Mouse (Mus musculus) forebrain, embryonic 10.5 days (tissue): ENCODE results near the gene Atg4c. TPM values are rescaled to one million over a fixed set of nuclear protein-coding genes. Genes with fewer than 3 reads are reported as not detected.

Experiments used
- DNase-seq: peaks from one replicate; pipeline ENCODE4 v3.0.0-alpha.2; 2017; ENCODE audit warnings: low spot score; ENCODE audit errors: extremely low spot score
- H3K27ac ChIP-seq: fragments of 300-500 bp; sonication (generic); 2 replicates; pipeline ENCODE4 v1.5.1; 2016; ENCODE audit warnings: mild to moderate bottlenecking
- H3K27me3 ChIP-seq: fragments of 300-500 bp; sonication (generic); 2 replicates; pipeline ENCODE4 v1.6.1; 2016; ENCODE audit warnings: mild to moderate bottlenecking; ENCODE audit not compliant: poor library complexity, severe bottlenecking
- H3K36me3 ChIP-seq: fragments of 300-500 bp; sonication (generic); replicated peaks from 2 replicates; pipeline ENCODE4 v1.6.1; 2016; ENCODE audit warnings: mild to moderate bottlenecking, moderate library complexity
- H3K4me1 ChIP-seq: fragments of 300-500 bp; sonication (generic); 2 replicates; pipeline ENCODE4 v1.6.1; 2016
- H3K4me3 ChIP-seq: fragments of 300-500 bp; sonication (generic); 2 replicates; pipeline ENCODE4 v1.5.1; 2016; ENCODE audit warnings: mild to moderate bottlenecking, moderate library complexity
- H3K9me3 ChIP-seq: fragments of 300-500 bp; sonication (generic); 2 replicates; pipeline ENCODE4 v1.6.1; 2016; ENCODE audit warnings: mild to moderate bottlenecking, moderate library complexity
- WGBS: fragments of 180-500 bp; shearing (Covaris S2); methylation state at CpG from one replicate; pipeline ENCODE4 v1.1.7; 2016; 5-methylcytosine and 5-hydroxymethylcytosine counted together
- polyA plus RNA-seq: library from polyadenylated mRNA; unstranded; fragments of >200 nt; fragmentation: Nextera tagmentation; extraction: Ambion mirVana; gene quantifications from 2 replicates; pipeline ENCODE4 v1.2.1, GENCODE M21; 2016

Gene Atg4c
- polyA plus RNA-seq, 1 experiment from 2014 or later: 12.6 TPM

- H3K36me3 ChIP-seq: no peaks in the 10 kb centered on the region
- 83% methylated on average over 7 of the region's 7 CpGs for WGBS
- H3K27ac ChIP-seq: no peak overlapping the region
- no peak overlapping the region for H3K4me3 ChIP-seq
- H3K9me3 ChIP-seq: no peaks in the 10 kb centered on the region
- no peak for DNase-seq
- no peaks in the 10 kb centered on the region for H3K4me1 ChIP-seq
- H3K27me3 ChIP-seq: no peaks in the 10 kb centered on the region
These were observed 88.0 kb downstream of the Atg4c start for GRCm38 (mm10) chr4:99281711-99282110.

DNA sequence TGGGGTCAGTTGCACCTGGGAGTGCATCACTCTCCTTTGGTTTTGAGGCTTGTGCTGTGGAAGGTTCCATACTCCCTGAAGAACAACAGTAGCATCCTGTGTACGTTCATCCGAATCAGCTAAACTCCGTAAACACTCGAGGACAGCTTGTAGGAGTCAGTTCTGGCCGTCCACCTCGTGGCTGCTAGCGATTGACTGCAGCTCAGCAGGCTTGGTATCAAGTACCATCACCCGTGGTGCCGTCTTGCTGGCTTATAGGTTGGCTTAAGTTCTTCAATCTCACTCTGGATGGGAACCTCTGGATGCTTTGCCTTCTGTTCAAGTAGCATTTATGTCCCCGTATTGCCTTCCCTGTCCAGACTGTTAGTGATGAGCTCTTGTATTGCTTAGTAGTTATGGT is 95.6 kb downstream of the Atg4c start:
- DNase-seq: no peak
- Histone ChIP-seq H3K27ac (no peak overlapping the region), H3K36me3 (no peaks in the 10 kb centered on the region), H3K9me3 (no peaks in the 10 kb centered on the region), H3K4me1 (peaks cover 16% of the 10 kb centered on the region), H3K4me3 (no peak overlapping the region), H3K27me3 (0 out of 2 replicates have a peak, but pooled peaks cover 5% of the 10 kb centered on the region)
- 91% methylated on average over 10 of the region's 10 CpGs for WGBS

- Histone ChIP-seq H3K27me3 (no peaks in the 10 kb centered on the region), H3K4me1 (peaks cover 23% of the 10 kb centered on the region), H3K4me3 (no peak overlapping the region), H3K36me3 (no peaks in the 10 kb centered on the region), H3K9me3 (peaks cover 15% of the 10 kb centered on the region), H3K27ac (no peak overlapping the region)
- peak; percentile 40 for DNase-seq
- 17% methylated on average over 4 of the region's 4 CpGs for WGBS
These were observed 104.9 kb downstream of the Atg4c start for GRCm38 (mm10) chr4:99298676-99299075.

- 92% methylated on average over 13 of the region's 13 CpGs for WGBS
- H3K9me3 ChIP-seq: peaks cover 15% of the 10 kb centered on the region
These were observed 111.1 kb downstream of the Atg4c start for GRCm38 (mm10) chr4:99304793-99305192.

More at GRCm38 (mm10) chr4:99304793-99305192, 111.1 kb downstream of the Atg4c start:
- Histone ChIP-seq H3K36me3 (no peaks in the 10 kb centered on the region), H3K27me3 (no peaks in the 10 kb centered on the region), H3K4me1 (no peaks in the 10 kb centered on the region), H3K27ac (no peak overlapping the region), H3K4me3 (no peak overlapping the region)
- no peak for DNase-seq

Other genes starting within 250 kb of the Atg4c start
- gene Angptl3, start 163.0 kb upstream of the Atg4c start, polyA plus RNA-seq: 1.6 and 1.9 TPM in 2 replicates
- 73.5 and 74.2 TPM in 2 replicates for gene Dock7, start 73.0 kb upstream of the Atg4c start, polyA plus RNA-seq
- 0.10 and 0.18 TPM in 2 replicates for gene Gm12689, start 102.0 kb downstream of the Atg4c start, polyA plus RNA-seq